Mouse (Mus musculus) CD4-positive, CD25-positive, alpha-beta regulatory T cell (primary cell): Measurements from ENCODE around the gene Lrp1. TPM values are rescaled to one million over a fixed set of nuclear protein-coding genes. Genes with fewer than 3 reads are reported as not detected.

Experiments
- polyA plus RNA-seq: library from polyadenylated mRNA; unstranded; fragments of 100-300 nt; shearing (Covaris generic); gene quantifications from one replicate; pipeline ENCODE4 v1.2.1, GENCODE M21; 2017

Gene Lrp1
- 0.31 TPM for polyA plus RNA-seq

GRCm38 (mm10) chr10:127620406-127621190 is at the start of gene Lrp1:
TSS of gene Lrp1 (minus strand) at chr10:127621148.

GRCm38 (mm10) chr10:127668093-127669050 is 47.4 kb upstream of the Lrp1 start, which contains the start of gene Nab2:
TSS of gene Nab2 (minus strand) at chr10:127668568.

GRCm38 (mm10) chr10:127666501-127667268 is 45.7 kb upstream of the Lrp1 start, which contains the start of gene Nemp1:
TSS of gene Nemp1 (plus strand) at chr10:127666901.

GRCm38 (mm10) chr10:127642772-127643552 is 22.0 kb upstream of the Lrp1 start, which contains the start of gene Stat6:
TSS of gene Stat6 (plus strand) at chr10:127642986.

GRCm38 (mm10) chr10:127534036-127534928 is 86.7 kb downstream of the Lrp1 start, which contains the start of gene Nxph4:
TSS of gene Nxph4 (minus strand) at chr10:127534559.

GRCm38 (mm10) chr10:127522088-127522581 is 98.8 kb downstream of the Lrp1 start, which contains the start of gene Shmt2:
TSS of gene Shmt2 (minus strand) at chr10:127522444.

GRCm38 (mm10) chr10:127514764-127515163 is 106.2 kb downstream of the Lrp1 start, which contains the start of gene Ndufa4l2:
TSS of gene Ndufa4l2 (plus strand) at chr10:127514967.

GRCm38 (mm10) chr10:127500894-127501893 is 119.8 kb downstream of the Lrp1 start, which contains the start of gene Stac3:
TSS of gene Stac3 (plus strand) at chr10:127501686.

Other genes starting within 250 kb of the Lrp1 start
- 39.5 TPM for gene R3hdm2, start 240.8 kb downstream of the Lrp1 start, polyA plus RNA-seq
- 0.14 TPM for gene Stac3, start 119.5 kb downstream of the Lrp1 start, polyA plus RNA-seq
- gene Ndufa4l2, start 106.2 kb downstream of the Lrp1 start, polyA plus RNA-seq, result not detected
- 103 TPM for gene Shmt2, start 98.7 kb downstream of the Lrp1 start, polyA plus RNA-seq
- gene Nxph4, start 86.6 kb downstream of the Lrp1 start, polyA plus RNA-seq, result not detected
- gene Stat6, start 21.8 kb upstream of the Lrp1 start, polyA plus RNA-seq, result 249 TPM
- gene Nemp1, start 45.8 kb upstream of the Lrp1 start, polyA plus RNA-seq, result 10.4 TPM
- 67.4 TPM for gene Nab2, start 47.4 kb upstream of the Lrp1 start, polyA plus RNA-seq
- gene Myo1a, start 84.0 kb upstream of the Lrp1 start, polyA plus RNA-seq, result not detected
- 0.28 TPM for gene Tac2, start 103.3 kb upstream of the Lrp1 start, polyA plus RNA-seq
- gene Zbtb39, start 118.4 kb upstream of the Lrp1 start, polyA plus RNA-seq, result 0.67 TPM
- 0.06 TPM for gene Gpr182, start 130.6 kb upstream of the Lrp1 start, polyA plus RNA-seq
- gene Rdh1, start 138.6 kb upstream of the Lrp1 start, polyA plus RNA-seq, result 0.18 TPM
- not detected for gene Rdh16f1, start 138.6 kb upstream of the Lrp1 start, polyA plus RNA-seq
- 1.1 TPM for gene Rdh9, start 155.2 kb upstream of the Lrp1 start, polyA plus RNA-seq
- not detected for gene Rdh16, start 180.0 kb upstream of the Lrp1 start, polyA plus RNA-seq
- not detected for gene Rdh19, start 228.8 kb upstream of the Lrp1 start, polyA plus RNA-seq
- gene Rdh16f2, start 245.3 kb upstream of the Lrp1 start, polyA plus RNA-seq, result not detected